Mouse (Mus musculus) retina, adult 2 months (tissue): ENCODE measurements around the gene Efl1.

Experiments used
- DNase-seq: peaks from one replicate; pipeline ENCODE4 v3.0.0-alpha.2; 2012; ENCODE audit warnings: low read depth, low spot score

Gene Efl1

DNA sequence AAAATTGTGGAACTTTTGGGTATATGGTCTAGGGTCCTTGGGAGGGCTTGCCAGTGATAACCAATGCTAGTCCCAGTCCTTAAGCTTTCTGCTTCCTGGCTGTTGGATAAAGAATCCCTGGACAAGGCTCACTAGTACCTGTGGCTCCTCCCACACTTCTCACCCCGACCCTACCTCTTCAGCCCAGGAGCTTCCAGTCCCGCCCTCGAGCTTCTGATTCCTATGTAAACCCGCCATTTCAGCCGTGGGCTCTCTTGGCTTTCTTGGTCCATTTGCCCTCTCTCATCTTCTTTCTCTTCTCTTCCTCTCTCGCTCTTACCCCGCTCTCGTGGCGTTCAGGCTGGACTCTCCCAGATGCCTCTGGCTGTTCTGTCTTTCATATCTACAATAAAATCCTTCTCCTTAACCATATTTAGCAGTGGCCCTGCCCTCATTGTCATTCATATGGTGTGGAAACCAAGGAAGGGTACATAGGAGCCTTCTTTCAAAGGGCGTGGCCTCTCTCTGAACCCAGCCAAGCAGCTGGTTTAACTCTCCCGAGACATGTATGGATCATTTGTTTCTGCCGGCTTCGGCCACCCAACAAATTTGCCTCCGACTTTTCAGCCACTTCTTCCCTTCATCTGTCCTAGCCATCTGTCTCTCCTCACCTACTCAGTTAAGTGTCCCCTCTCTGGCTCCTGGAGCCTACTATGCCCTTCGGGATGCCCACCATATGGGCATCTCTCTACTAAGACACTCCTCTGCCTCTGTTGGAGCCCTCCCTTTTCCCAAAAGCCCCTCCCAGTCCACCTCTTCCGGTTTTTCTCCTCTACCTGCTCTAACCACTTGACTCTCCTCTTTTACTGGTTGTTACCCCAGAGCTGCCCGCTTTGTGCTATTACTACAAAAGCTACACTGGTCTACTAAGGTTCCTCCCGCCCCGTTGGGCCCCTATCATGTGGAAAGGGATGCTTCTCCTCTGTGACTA lies 164.1 kb downstream of the Efl1 start:
- DNase-seq: no peak

GRCm38 (mm10) chr7:82819541-82819940 lies 171.1 kb downstream of the Efl1 start:
- DNase-seq: no peak

- no peak for DNase-seq
Measured at GRCm38 (mm10) chr7:82820661-82821060, 172.2 kb downstream of the Efl1 start.

GRCm38 (mm10) chr7:82821501-82821900 lies 173.1 kb downstream of the Efl1 start:
- DNase-seq: no peak

GRCm38 (mm10) chr7:82822528-82822927 lies 174.1 kb downstream of the Efl1 start:
- no peak for DNase-seq
